Mouse (Mus musculus) kidney, adult 9 months (tissue): ENCODE measurements around the gene Med28.

Experiments
- DNase-seq: peaks from one replicate; pipeline ENCODE4 v3.0.0; 2022

Gene Med28

GRCm38 (mm10) chr5:45513511-45513910 lies 6.5 kb upstream of the Med28 start:
- DNase-seq, result peak; percentile 82

GRCm38 (mm10) chr5:45514599-45514998 lies 5.4 kb upstream of the Med28 start:
- peak; percentile 65 for DNase-seq

GRCm38 (mm10) chr5:45515151-45515743 lies 4.8 kb upstream of the Med28 start:
- DNase-seq, result peak; percentile 86

- DNase-seq, result no peak
These were observed 731 bp downstream of the Med28 start for GRCm38 (mm10) chr5:45520809-45521110.

- no peak for DNase-seq
These were observed 1.6 kb downstream of the Med28 start for GRCm38 (mm10) chr5:45521601-45522000.

- DNase-seq, result peak; percentile 55
These were observed 5.1 kb downstream of the Med28 start for GRCm38 (mm10) chr5:45525101-45525500.

- no peak for DNase-seq
These were observed 6.3 kb downstream of the Med28 start for GRCm38 (mm10) chr5:45526338-45526737.

GRCm38 (mm10) chr5:45529696-45530095 lies 9.7 kb downstream of the Med28 start:
- DNase-seq, result peak; percentile 40

GRCm38 (mm10) chr5:45534319-45535098 lies 14.5 kb downstream of the Med28 start:
- peak; percentile 95 for DNase-seq

- no peak for DNase-seq
These were observed 15.1 kb downstream of the Med28 start for GRCm38 (mm10) chr5:45535177-45535576.

GRCm38 (mm10) chr5:45539502-45539901 lies 19.5 kb downstream of the Med28 start:
- no peak for DNase-seq

GRCm38 (mm10) chr5:45543374-45543773 lies 23.3 kb downstream of the Med28 start:
- DNase-seq, result no peak

- DNase-seq, result no peak
These were observed 29.6 kb downstream of the Med28 start for GRCm38 (mm10) chr5:45549586-45549985.

- DNase-seq, result peak; percentile 16
These were observed 44.0 kb downstream of the Med28 start for GRCm38 (mm10) chr5:45564054-45564453.

GRCm38 (mm10) chr5:45565829-45566228 lies 45.8 kb downstream of the Med28 start:
- DNase-seq, result no peak

GRCm38 (mm10) chr5:45572816-45573215 lies 52.8 kb downstream of the Med28 start:
- peak; percentile 64 for DNase-seq

- no peak for DNase-seq
These were observed 56.7 kb downstream of the Med28 start for GRCm38 (mm10) chr5:45576716-45577115.

GRCm38 (mm10) chr5:45577376-45577775 lies 57.3 kb downstream of the Med28 start:
- DNase-seq, result no peak
